Mouse (Mus musculus): ENCODE data around the gene Npff.

The Npff gene

GRCm38 (mm10) chr15:102503924-102504782 lies 20.6 kb downstream of the Npff start:
- no peak for DNase-seq (ENCODE audit: low spot score in 2 of 2)

DNA sequence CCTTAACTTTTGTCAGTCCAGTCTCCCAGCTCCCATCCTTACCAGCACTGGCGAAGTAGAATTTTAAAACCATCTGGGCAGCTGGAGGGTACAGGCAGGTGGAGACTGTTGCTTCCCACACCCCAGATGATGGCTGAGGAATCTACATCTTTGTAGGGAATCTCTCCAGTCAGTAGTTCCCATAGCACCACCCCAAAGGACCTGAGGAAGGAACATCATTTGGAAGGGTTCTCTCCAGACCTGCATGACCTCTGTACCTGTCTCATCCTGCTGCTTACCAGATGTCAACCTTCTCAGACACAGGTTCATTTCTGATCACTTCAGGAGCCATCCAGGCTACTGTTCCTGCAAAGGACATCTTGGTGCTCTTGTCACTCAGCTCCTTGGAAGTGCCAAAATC lies 21.3 kb downstream of the Npff start, which contains the start of gene Gm10337:
Gene Gm10337, plus strand, starts transcription at position 276 of the 400 bp plus-strand sequence.
- DNase-seq (ENCODE audit: low spot score in 2 of 2), result no peak

GRCm38 (mm10) chr15:102502254-102502840 lies 22.4 kb downstream of the Npff start:
- DNase-seq (ENCODE audit: low spot score in 2 of 2), result no peak

DNA sequence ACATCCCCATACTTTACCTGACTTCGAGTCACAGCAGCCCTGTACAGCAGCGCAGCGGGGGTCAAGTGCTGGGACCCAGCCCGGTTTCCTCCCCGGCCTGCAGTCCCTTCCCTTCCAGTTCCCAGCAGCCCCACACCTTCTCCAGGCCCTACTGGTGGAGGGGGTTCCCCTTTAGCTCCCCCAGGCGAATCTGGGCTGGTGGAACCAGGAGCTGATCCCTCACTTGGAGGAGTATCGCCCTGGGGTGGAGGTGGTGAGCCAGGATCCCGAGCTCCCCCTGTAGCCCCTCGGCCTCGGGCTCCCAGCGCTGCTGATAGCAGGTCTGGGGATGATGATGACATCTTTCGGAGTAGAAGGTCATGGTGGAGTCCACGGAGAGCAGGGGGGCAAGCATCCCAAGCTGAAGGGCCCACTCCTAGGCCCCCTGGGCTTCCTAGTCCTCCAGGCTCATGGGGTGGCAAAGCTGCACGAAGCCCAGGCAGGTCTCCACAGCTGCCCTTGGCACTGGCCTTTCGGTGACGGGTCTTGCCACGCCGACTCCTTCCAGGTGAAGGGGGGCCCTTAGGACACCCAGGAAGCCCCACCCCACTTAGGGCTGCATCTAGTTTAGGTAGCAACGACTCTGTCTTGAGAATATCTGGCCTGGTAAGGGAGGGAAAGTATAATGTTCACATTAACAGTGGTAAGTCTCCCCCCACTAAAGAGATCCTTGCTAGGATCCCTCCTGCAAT lies 23.5 kb downstream of the Npff start:
- no peak for DNase-seq (ENCODE audit: low spot score in 2 of 2)

GRCm38 (mm10) chr15:102500479-102500878 lies 24.3 kb downstream of the Npff start:
- DNase-seq (ENCODE audit: low spot score in 2 of 2), result no peak

- no peak for DNase-seq (ENCODE audit: low spot score in 2 of 2)
These were observed 24.9 kb downstream of the Npff start for GRCm38 (mm10) chr15:102499851-102500250.

DNA sequence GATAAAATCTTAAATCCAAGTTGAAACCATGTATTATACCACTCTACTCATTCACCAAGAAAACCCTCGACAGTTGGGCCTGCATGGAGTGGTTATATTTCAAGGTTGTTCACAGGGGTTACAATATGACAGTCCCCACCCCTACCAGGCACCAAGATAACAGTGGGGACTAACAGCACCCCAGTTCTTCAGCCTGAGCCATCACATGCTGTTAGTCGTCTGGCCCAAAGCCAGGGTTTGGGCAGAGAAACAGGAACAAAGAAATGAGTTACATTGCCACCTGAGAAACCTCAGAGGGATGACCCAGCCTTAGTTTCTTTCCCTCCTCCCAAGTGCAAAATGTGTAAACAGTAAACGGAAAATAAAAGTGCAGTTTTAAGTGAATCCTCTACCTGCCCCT lies 25.4 kb downstream of the Npff start:
- DNase-seq (ENCODE audit: low spot score in 2 of 2), result no peak

DNA sequence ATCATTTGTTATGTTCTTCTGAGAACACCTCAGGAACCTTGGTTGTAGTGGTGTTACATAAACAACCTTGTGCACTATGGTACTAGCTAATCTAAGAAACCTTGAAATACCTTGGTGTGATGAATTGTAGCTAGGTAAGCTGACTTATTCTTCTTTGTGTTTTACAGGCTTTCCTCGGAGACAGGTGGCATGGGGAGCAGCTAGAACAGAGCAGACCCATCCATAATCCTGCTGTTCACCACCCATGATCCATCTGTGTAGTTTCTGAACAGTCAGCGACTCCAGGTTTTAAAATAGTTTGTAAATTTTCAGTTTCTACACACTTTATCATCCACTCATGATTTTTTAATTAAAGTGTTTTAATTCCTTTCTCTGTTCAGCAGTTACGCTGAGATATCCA lies 26.4 kb downstream of the Npff start:
- DNase-seq (ENCODE audit: low spot score in 2 of 2), result no peak

DNA sequence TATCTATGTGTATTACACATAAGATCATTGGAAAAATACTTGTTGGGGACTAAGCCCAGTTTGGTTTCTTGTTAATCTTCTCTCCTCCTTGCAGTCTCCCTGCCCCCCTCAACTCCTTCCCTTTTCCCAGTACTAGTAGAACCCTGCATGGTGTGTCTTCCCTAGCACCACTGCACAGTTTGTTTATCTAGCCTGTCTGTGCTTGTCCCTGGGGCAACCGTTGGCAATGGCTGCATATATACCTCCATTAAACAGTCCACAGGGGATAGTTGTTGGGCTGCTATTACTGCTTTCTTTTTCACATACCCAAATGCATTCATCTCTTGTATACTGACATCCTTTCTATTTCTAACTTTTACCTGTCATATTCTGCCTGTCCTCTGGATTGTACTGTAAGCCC lies 37.1 kb downstream of the Npff start:
- no peak for DNase-seq (ENCODE audit: low spot score in 2 of 2)

DNA sequence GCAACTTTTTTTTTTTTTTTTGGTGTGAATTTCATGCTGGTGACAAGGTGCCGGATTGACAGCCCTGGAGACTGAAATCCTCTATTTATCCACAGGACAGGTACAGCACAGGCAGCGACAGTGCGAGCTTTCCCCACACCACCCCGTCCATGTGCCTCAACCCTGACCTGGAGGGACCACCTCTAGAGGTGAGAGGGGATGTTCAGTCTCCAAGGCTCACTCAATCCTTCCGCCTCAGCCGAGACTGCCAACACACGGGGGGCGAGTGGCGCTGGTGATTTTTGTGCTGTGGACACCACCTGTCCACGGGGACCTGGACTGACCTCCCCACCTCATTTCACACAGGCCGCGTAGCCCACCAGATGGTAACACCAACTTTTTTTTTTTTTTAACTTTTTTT lies 38.9 kb downstream of the Npff start:
- DNase-seq (ENCODE audit: low spot score in 2 of 2), result no peak

- no peak for DNase-seq (ENCODE audit: low spot score in 2 of 2)
These were observed 41.6 kb downstream of the Npff start for GRCm38 (mm10) chr15:102483136-102483535.

- DNase-seq (ENCODE audit: low spot score in 2 of 2), result no peak
These were observed 50.2 kb downstream of the Npff start for GRCm38 (mm10) chr15:102474520-102474919.
